Mouse (Mus musculus): ENCODE results near the gene Srpx2. TPM values are rescaled to one million over a fixed set of nuclear protein-coding genes. Genes with fewer than 3 reads are reported as not detected.

Gene Srpx2
- not detected for polyA plus RNA-seq (2017; shearing (Covaris generic))

DNA sequence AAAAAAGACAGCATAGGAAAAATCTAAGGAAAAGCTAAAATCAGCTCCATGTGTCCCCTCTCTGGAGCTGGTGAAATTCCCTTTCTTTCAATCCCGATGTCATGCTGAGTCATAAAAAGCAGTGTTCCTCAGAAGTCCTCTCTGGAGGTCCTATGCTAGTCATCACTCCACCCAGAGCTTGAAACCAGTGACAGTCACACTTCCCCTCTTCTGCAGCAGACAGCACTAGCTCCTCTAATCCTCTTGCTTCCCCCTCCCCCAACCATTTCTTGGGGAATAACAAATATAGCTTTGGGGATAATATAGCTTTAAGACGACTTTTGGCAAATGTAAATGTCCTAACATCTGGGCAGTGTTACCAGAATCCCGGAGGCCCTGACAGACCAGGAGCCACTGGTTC lies at the start of gene Srpx2:
Gene Srpx2, plus strand, starts transcription at position 166 of the 400 bp plus-strand sequence.

DNA sequence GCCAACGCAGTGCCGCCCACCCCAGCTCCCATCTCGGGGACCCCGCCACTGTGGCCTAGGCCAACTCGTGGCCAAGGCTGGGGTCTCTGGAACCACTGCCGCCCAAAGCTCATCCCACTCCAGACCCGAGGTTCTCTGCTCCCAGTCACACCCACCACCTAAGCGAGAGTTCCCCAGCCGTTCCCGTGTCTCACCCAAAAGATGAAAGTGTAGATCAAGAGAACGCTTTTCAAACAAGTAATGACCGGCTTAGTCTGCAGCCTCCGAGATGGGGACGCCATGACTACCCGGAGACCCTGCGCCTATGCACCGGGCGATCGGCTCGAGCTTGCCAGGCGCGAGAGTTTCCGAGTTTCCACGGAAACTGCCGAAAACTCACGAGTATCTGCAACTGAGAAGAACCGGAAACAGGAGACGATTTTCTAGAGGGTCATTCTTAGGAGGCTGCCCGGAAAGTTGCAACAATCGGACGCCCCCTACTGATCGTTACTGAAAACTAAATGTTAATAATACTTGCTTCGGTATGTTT lies 10.1 kb upstream of the Srpx2 start, which contains the start of gene Tspan6:
Gene Tspan6, minus strand, starts transcription at position 416 of the 529 bp plus-strand sequence.

DNA sequence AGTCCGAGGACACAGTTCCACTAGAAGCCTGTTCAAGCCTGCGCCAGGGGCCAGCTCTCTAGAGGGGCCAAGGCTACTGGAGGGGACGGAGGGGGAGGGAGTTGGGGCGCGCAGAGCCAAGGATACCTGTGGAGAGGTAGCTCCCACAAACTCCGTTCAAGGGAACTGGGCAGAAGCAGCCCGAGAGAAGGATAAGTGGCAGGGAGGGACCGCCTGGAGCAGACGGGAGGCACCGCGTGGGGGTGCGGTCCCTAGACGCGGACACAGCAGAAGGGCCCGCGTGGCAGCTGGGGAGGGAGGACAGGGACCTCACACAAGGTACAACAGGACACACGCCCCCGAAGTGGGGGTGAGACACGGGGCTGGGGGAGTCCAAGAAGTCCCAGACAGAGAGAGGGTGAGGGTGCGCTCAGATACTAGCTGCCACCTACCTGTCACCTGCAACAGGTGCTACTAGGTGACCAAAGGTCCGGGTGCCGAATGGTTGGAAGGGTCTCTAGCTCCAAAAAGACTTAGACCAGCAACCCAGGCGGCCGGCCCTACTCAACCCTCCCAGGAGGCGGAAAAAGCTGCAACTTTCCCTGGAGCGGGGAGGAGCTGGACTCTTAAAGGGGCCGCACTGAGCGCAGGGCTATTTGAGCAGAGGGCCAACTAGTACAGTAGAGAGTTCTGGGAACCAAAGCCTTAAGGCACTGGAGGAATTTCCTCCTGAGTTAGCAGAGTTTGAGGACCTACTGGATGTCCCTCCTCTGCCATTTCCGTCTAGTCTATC lies 73.2 kb downstream of the Srpx2 start, which contains the start of gene Sytl4:
Gene Sytl4, minus strand, starts transcription at position 582 of the 772 bp plus-strand sequence.

Other genes starting within 250 kb of the Srpx2 start
- gene Pcdh19, start 219.4 kb upstream of the Srpx2 start, polyA plus RNA-seq (2017; shearing (Covaris generic)) = not detected
- not detected for gene Tnmd, start 57.4 kb upstream of the Srpx2 start, polyA plus RNA-seq (2017; shearing (Covaris generic))
- 5.6 TPM for gene Tspan6, start 10.0 kb upstream of the Srpx2 start, polyA plus RNA-seq (2017; shearing (Covaris generic))
- gene Sytl4, start 73.4 kb downstream of the Srpx2 start, polyA plus RNA-seq (2017; shearing (Covaris generic)) = 0.40 TPM
- 53.6 TPM for gene Cstf2, start 150.8 kb downstream of the Srpx2 start, polyA plus RNA-seq (2017; shearing (Covaris generic))

All from activated CD4-positive, CD25-positive, alpha-beta regulatory T cell, adult 9 weeks (primary cell).